Mouse (Mus musculus): ENCODE measurements at regions not wholly inside any gene's neighbourhood (a gene's known extent, or its start where the extent isn't known, plus 50 kb on each side); places are given as distances from the start of the nearest gene placed in this dataset.

DNA sequence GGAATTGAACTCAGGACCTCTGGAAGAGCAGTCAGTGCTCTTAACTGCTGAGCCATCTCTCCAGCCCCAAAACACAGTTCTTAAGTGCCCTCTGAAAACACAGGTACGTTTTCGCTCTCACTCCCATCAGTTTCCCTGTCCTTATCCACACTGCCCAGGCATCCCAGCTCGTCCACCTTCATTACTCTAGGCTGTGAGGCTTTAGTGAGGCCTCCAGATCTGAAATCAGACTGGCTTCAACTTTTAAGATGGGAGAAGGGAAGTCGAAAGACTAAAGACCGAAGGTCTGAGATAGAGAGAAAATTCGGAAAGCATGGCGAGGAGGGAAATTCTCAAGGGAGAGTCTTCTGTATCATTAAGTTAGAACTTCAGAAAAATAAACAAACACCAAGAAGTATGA lies 54.8 kb upstream of the Tet2 start:
- no peak for DNase-seq (ENCODE audit: low spot score)

DNA sequence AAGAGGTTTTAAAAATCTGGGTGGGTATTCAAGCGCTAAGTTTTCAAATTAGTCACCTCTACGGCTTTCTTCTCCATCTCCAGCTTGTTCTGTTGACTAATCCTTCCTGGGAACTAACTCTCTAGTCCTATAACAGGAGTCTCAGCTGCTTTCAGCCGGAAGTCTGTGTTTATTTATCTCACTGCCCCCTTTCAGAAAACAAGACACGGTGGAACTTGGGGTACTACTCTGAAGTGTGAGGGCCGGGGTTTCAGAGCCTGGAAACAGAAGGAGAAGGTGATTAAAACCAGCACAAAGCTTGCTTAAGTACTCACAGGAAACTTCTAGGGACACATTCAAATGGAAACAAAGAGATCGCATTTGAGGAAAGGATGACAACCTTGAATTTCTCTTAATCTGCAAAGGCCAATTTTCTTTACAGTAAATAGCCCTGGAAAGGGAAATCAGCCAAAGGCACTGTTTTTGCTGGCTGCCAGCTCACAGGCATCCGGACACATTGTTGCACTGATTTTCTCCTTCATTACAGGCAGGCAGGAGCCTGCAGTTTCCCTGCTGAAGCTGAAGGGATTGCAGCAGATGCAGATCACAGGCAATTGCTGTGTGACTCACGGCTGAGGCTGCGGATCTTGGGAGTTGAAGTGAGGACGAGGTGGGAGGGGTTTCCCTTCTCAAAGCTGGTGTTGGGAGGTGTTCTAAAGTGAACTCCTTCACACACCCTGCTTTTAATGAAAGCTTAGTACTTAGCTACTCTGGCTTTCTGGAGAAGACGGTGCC lies 55.7 kb upstream of the Tet2 start:
- DNase-seq (ENCODE audit: low spot score), result no peak

DNA sequence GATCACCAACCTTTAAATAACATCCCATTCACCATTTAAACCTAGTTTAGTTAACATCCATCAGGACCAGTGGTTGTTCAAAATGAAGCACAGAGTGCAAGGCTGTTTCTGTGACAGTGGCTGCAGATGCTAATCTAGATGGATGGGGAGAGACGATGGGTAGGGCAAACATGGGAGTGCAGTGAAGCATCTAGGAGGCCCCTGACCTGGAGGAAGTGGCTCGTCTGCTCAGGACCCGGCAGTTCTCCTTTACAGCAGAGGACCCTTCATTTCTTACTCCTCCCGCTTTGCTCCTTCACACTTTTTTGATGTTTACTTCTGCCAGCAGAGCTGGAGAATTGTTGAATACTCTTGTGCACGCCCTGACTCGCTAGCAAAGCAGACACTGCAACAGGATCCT lies 60.5 kb upstream of the Tet2 start:
- DNase-seq (ENCODE audit: low spot score), result no peak

DNA sequence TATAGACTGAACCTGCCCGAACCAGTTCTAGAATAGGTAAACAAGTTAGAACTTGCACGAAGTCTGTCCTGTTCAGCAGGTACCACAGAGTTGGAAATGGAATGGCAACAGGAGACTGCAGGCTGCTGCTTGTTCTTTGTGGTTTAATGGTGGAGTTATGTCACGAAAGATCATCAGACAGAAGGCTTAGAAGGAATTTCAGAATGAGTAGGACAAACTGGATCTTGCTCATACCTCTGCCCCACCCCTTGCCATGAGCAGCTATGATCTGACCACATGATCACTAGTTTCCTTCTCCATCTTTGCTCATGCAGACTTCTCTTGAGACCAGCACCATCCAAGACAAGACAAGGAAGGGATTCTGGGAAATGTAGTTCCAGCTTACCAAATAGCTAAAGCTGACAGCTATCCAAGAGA lies 63.9 kb upstream of the Tet2 start:
- DNase-seq (ENCODE audit: low spot score), result no peak

DNA sequence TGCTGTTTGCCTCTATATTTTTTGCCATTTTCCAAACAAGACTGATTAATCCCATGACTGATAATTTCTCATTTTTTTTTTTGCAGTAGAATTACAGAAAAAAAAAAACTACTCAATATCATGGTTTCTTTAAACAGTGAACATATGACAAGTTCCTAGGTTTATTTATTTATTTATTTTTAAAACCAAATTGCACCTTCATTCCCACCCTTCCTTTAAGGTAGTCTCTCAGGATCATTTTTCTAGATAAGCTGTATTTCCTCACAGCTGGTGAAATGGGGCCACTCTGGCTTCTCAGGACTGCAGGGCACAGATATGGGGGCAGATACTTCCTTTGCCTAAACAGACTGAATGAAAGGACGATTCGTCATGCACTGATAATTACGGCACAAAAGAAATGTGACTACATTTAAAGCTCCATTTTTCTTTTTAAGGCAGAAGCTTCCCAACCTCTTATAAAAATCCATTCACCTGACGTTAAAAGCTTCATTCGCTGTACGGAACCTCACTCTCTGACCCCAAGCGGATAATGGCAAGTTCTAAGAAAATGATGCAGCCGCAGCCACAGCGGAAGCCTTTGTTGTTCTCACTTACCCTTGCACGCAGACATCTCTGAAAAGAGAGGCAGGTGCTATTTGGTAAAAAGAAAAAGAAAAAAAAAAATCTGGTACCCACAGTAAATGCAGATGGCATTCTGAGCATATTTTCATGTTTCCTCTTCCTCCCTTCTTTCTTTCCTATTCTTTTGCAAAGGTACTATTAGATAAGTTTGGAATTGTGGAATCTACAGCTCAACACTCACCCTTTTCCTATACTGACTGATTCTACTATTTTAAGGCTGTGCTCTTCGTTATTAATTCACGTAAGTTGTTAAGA lies 69.1 kb upstream of the Tet2 start:
- peak; percentile 66 for DNase-seq (ENCODE audit: low spot score)

DNA sequence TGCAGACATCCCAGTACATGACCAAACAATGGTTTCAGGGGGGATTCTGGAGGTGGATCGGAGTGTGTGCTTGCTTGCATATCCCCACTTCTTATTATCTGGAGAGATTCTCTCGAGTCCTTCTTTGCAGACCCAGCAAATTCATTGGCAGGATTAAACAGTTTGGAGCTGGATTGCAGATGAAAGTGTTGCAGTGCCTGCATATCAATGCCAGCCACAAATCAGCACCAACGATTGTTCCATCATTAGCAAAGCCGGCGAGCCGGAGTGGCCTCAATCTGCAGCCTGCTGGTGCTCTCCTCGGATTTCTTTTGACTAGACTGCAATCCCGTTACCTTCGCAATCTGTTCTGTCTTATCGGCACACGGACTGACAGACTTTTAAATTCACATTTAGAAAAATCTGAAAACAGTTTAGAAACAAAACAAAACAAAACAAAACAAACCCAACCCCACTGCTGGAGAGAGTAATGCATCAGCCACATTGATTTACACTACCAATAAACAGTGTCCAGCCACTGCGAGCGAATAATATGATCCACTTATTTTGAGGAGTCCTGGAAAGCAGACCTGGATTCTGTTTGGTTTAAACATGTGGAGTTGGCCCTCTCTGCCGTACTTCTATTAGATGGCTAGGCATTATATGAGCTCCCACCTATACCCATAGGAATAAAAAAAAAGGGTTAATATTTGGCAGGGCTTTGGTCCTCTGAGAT lies 69.9 kb upstream of the Tet2 start:
- no peak for DNase-seq (ENCODE audit: low spot score)

DNA sequence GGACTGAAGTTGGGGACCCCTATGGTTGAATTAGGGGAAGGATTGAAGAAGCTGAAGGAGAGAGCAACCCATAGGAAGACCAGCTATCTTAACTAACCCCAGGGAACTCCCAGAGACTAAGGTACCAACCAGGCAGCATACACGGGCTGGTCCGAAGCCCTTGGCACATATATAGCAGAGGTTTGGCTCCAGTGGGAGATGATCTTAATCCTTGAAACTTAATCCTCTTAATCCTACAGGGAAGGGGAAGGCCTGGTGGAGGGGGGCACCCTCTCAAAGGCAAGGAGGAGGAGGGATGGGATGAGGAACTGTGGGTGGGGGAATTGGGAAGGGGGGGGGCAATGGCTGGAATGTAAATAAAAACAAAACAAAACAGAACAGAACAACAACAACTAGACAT lies 72.1 kb upstream of the Tet2 start:
- no peak for DNase-seq (ENCODE audit: low spot score)

DNA sequence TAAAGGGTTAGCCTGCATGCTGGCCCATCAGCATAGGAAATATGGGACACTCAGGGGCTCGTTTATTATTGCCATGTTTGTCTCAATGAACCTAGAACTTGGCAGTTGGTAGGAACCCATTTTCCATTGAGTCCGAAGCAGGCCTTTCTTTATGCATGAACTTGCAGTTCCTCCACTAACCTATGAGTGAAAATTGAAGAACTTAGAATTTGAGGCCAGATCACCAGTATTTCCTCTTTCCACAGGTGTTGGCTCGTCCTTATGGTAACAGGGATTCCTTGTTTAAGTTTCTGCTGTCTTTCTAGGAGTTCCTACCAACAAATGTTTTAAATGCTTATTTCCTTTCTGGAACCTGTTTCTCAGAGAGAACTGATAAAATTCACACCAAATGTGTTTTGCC lies 73.6 kb upstream of the Tet2 start:
- no peak for DNase-seq (ENCODE audit: low spot score)

DNA sequence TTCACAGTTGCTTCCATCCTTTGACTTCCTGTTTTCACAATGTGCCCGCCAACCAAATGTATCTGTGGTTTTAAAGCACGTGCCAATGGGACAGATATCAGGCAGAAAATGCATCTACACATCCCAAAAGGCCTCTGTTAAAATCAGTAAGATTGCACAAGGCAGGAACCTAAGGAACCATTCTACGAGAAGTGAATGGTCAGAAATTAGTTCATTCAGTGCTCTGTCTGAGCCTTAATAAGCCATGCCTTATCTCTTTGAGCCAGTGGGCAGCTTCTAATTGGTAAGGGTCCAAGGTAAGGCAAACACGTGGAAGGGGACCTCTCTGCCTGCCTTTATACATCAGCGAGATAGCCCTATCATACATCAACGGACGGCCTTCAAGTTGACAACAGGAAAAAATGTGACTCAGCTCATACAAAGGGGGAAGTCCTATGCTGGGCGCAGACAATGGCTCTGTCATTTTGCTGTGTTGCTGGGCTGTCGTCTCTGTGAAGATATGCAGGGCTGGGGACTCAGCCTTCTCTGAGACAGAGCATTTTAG lies 78.3 kb upstream of the Tet2 start:
- DNase-seq (ENCODE audit: low spot score), result no peak

DNA sequence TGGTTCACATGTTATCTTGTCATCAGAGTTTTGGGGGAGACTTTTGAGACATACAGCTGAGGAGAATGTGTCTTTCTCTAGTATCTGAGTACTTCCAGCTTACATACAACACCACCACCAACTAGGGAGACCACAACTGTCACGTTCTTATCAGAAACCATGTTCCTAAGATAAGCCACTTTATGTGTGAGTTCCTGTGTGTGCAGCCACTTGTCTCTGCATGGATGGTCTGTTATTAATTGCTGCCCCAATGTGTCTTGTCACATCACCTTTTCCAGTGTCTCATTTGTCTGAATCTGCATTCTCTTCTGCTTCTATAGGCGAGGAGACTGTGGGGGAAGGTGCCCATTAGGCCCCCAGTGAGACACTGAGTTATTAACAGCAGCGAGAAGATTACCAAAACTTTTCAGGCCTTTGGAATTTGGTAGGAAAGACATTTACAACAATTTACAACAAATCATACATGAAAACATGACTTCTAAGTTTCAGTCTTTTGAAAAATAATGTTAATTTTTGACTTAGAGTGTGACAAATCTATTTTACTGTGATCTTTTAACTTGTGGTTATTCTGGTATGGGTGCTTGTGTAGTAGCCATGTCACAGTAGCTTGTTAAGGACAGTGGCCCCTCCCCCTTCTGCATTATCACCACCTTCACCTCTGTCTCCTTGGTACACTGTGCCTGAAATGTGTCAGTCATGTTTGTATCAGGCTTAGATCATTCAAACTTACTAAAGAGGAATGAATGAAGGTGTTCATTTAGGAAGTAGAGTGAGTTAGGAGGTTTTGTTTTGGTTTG lies 79.3 kb upstream of the Tet2 start:
- no peak for DNase-seq (ENCODE audit: low spot score)

DNA sequence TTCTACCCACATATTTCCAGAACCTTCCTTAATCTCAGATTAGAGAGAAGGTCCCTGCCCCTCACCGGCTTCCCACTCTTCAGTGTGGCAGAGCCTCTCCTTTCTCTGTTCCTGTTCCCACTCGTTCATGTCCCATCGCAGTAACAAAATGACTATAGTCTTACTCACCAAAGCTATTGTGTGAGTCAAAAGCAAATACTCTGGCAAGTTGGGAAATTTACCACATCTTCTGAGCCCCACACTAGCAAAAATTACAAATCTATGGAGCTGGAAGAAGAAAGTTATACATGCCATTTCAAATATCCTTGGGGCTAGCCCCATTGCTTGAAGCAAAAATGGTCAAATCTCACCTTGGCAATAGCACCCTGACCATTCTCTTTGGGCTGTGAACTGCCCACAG lies 80.1 kb upstream of the Tet2 start:
- DNase-seq (ENCODE audit: low spot score), result no peak

DNA sequence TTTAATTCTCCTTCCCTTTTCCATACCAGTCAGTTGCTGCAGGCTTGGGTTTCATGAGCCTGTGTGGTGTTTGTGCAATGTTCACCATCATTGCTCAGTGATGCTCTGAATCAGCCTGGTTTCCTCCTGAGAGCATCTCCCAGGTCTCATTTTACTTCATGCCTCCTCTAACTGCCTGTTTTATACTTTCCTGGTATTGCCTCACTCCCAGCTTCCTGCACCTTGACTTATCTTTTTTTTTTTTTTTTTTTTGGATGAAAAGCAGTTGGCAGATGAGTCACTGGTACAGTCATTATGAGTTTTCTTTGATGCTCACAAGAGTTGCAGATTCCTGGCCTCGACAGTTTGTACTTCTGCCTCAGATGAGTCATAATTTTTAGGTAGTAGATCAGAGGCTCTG lies 81.5 kb upstream of the Tet2 start:
- no peak for DNase-seq (ENCODE audit: low spot score)

DNA sequence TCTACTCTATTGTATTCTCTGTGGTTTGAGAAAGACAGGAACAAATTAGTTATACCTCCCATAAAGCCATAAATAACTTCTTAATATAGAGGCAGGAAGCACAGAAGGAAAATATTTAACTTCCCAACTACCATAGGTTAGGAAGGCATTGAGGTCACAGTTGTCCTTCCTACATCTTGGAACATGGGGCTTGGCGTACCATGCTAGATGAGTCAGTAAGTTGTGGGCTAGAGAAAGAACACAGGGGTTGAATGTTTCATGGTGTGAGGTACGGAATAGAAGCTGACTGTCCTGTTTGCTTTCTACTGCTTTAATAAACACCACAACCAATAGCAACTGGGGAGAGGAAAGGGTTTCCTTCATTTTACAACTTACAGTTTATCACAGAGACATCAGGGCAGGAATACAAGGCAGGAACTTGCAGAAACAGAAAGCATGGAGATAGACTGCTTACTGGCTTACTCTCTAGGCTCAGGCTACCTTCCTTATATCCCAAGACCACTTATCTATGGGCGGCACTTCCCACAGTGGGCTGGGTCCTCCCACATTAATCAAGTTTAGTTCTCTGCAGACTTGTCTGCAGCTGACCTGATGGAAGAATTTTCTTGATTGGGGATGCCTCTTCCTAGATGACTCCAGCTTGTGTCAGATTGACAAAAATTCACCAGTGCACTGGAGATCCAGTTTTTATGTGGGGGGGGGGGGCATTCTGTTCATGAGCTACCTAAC lies 82.3 kb upstream of the Tet2 start:
- no peak for DNase-seq (ENCODE audit: low spot score)

DNA sequence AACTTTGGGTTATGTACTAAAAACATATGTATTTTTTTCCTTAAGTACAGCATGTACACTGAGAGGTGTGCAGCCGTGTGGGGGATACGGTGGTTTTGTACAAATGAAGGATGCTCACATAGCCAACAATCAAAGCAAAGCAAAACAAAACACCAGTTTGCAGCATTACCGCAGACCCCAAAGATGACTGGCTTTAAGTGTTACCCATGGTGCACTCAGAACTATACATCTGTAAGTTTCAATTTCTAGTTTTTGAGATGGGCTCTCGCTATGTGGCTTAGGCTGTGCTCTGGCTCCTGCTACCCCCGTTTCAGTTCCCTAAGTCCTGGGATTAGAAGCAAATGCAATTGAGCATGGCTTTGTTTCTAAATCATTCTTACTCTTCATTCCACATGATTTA lies 89.4 kb upstream of the Tet2 start:
- no peak for DNase-seq (ENCODE audit: low spot score)

DNA sequence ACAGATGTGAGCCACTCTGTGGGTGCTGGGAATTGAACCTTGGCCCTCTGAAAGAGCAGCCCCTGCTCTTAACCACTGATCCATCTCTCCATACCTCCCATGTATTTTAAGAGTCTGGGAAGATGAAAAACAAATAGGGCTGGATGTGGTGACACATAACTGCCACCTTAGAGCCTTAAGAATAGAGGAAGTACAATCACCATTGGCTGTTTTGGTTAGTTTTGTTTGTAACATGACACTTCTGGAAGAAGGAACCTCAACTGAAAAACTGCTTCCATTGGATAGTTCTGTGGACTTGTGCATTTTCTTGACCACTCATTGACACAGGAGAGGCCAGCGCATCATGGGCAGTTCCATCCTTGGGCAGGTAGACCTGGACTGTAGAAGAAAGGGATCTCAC lies 100.7 kb upstream of the Tet2 start:
- DNase-seq (ENCODE audit: low spot score), result no peak

DNA sequence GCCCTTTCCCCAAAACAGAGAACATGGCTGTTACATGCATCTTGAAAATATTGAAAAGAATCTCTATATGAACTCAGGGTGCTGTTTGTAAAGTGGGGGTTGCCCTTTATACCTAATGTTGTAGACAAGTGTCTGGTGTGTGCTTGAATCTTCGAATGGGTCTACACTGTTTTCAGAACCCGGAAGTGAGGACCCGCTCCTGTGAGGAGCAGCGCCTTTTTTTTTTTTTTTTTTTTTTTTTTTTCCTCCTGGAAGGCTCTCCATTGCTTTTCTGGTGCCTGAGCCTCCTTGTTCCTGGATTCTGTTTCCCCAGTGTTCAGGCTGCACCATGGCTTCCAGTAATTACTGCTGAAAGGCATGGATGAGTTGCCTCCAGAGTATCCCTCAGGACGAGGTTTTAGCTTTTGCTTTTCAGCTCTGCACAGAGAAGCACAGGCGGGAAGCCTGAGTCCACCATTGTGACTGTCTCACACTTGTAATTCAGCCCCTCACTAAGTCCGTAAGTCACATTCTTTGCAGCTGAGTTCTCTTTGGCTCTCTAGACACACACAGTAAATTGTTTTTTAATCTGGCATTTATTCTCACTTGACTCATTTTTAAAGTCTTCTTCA lies 101.6 kb upstream of the Tet2 start:
- DNase-seq (ENCODE audit: low spot score), result no peak

DNA sequence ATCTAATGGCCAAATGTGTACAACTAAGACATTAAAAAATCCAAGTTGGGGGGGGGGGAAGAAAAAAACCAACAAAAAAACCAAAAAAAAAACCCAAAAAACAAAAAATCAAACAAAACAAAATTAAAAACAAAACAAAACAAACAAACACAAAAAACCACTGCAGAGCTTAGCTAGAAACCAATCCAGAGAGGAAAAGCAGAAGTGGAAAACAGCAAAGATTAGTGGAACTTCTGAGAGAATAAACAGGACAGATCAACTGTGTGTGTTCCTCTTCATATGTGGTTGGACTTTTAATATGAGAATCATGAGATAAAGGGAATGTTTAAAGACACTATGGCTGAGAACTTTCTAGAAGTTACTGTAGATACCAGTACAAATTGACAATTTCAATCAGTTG lies 105.1 kb upstream of the Tet2 start:
- no peak for DNase-seq (ENCODE audit: low spot score)

DNA sequence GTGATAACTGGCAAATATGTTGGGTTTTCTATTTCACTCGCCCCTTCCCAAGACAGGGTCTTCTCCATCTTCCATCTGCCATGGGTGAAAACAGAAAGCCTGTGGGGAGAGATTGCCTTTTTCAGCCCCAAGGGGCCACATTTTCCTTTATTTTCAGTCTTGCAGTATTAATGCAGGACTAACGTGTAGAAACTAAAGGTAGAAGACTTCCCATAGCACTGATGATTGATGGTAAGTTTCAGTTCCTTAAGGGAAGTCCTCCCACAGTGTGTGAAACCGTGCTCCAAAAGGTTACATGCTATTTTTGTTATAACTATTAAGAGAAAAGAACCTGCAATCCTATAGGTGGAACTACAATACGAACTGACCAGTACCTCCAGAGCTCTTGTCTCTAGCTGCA lies 107.1 kb upstream of the Tet2 start:
- no peak for DNase-seq (ENCODE audit: low spot score)

DNA sequence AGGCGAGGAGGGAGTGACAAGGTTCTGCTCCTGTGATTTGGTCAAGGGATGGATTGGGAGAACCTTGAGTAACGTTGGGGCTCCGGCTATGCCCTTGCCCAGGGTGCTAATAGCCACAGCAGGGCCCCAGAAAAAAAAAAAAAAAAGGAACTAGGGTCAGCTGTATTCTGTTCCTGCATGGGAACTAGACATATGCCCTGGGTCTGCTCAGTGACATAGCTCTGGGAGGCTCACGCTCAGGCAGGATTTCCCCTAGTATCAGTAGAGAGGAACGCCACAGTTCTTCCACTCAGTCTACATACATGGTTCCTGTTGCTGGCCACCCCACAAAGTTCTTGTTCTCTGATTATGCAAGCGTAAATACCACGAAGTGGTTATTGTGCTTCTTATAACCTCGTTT lies 114.8 kb upstream of the Tet2 start:
- DNase-seq (ENCODE audit: low spot score), result no peak

DNA sequence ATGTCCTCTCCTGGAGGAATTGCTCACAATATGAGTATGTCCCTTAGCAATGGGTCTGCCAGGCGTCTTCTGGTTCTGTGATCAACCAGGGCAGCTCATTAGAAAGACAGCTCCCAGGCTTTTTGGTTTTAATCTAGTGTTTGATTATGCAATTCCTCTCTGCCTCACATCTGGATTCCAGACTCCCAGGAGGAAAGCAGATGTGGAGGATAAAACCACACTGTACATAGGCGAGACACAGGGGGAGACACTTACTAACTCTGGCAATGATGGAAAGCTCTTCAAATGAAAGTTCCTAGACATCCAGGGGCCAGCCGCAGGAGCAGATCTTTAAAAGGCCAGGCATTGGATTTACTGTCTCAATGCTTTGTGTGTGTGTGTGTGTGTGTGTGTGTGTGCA lies 116.4 kb upstream of the Tet2 start:
- DNase-seq (ENCODE audit: low spot score), result no peak

All from thymus, postnatal 0 days (tissue).